Mouse (Mus musculus) CH12.LX (cell line): ENCODE data around the gene Arhgef2. TPM values are rescaled to one million over a fixed set of nuclear protein-coding genes. Genes with fewer than 3 reads are reported as not detected.

Source experiments
- DNase-seq: peaks from one replicate; pipeline ENCODE4 v3.0.0-alpha.2; 2013; ENCODE audit errors: extremely low read depth
- H3K27ac ChIP-seq: 2 replicates; pipeline ENCODE4 v1.5.1; 2012; ENCODE audit warnings: low read depth, mild to moderate bottlenecking, control low read depth, moderate library complexity; ENCODE audit not compliant: insufficient read depth
- H3K27me3 ChIP-seq: replicated peaks from 2 replicates; pipeline ENCODE3; 2012; ENCODE audit warnings: inconsistent platforms
- H3K36me3 ChIP-seq, 2 experiments: replicated peaks in 1 of 2; 2 replicates each; pipeline versions ENCODE3 to v1.6.1; 2012; ENCODE audit warnings: inconsistent platforms in 1 of 2, low read length in 1 of 2, mild to moderate bottlenecking in 1 of 2, mixed read lengths in 1 of 2, moderate library complexity in 1 of 2; ENCODE audit not compliant: control insufficient read depth in 1 of 2, insufficient read depth in 1 of 2
- H3K4me1 ChIP-seq, 2 experiments: 2 replicates each; pipeline ENCODE4 v1.6.1; 2012; ENCODE audit warnings: inconsistent platforms in 1 of 2, moderate library complexity in 1 of 2; ENCODE audit not compliant: insufficient read depth in 2 of 2, control insufficient read depth in 1 of 2
- H3K4me2 ChIP-seq: 2 replicates; pipeline ENCODE4 v1.6.1; 2012; ENCODE audit warnings: low read depth, mild to moderate bottlenecking, control low read depth; ENCODE audit not compliant: poor library complexity, insufficient read depth, severe bottlenecking
- H3K4me3 ChIP-seq, 3 experiments: fragments of 150-350 bp in 1 of 3; sonication (generic) in 1 of 3; replicated peaks in 1 of 3; 2 replicates each; pipeline versions ENCODE3 to v1.5.1; 2011 to 2012; ENCODE audit warnings: low read depth in 2 of 3, low read length in 2 of 3, mild to moderate bottlenecking in 2 of 3, moderate library complexity in 2 of 3, control low read depth in 1 of 3, improper control_type of control experiment in 1 of 3, inconsistent platforms in 1 of 3, mixed read lengths in 1 of 3; ENCODE audit not compliant: poor library complexity in 1 of 3
- H3K79me2 ChIP-seq: replicated peaks from 2 replicates; pipeline ENCODE4 v1.6.1; 2012; ENCODE audit warnings: mild to moderate bottlenecking, moderate library complexity; ENCODE audit not compliant: control insufficient read depth, poor library complexity, insufficient read depth, severe bottlenecking; ENCODE audit errors: extremely low read depth
- H3K9ac ChIP-seq: 2 replicates; pipeline ENCODE4 v1.6.1; 2012; ENCODE audit warnings: low read depth, mild to moderate bottlenecking, control low read depth, moderate library complexity; ENCODE audit not compliant: insufficient read depth
- H3K9me3 ChIP-seq: replicated peaks from 2 replicates; pipeline ENCODE3; 2012; ENCODE audit warnings: low read length, inconsistent platforms, mixed read lengths
- BHLHE40 ChIP-seq: IDR thresholded peaks from 2 replicates; pipeline ENCODE4 v1.6.1; 2011; ENCODE audit warnings: mild to moderate bottlenecking, low read depth, low read length, improper control_type of control experiment
- CHD1 ChIP-seq: IDR thresholded peaks from 2 replicates; pipeline ENCODE4 v1.6.1; 2012; ENCODE audit warnings: low read depth, low read length, improper control_type of control experiment, inconsistent platforms
- CHD2 ChIP-seq: IDR thresholded peaks from 2 replicates; pipeline ENCODE4 v1.6.1; 2011; ENCODE audit warnings: low read length, improper control_type of control experiment
- CTCF ChIP-seq, 2 experiments: IDR thresholded peaks in 1 of 2; conservative IDR thresholded peaks in 1 of 2; 2 replicates each; pipeline ENCODE4 v1.5.1; 2011 to 2012; ENCODE audit warnings: low read depth in 2 of 2, low read length in 2 of 2, improper control_type of control experiment in 1 of 2, inconsistent platforms in 1 of 2, mild to moderate bottlenecking in 1 of 2, moderate library complexity in 1 of 2
- EP300 ChIP-seq: IDR thresholded peaks from 2 replicates; pipeline ENCODE4 v1.6.1; 2011; ENCODE audit warnings: low read length, improper control_type of control experiment
- ETS1 ChIP-seq: conservative IDR thresholded peaks from 2 replicates; pipeline ENCODE4 v1.6.1; 2012; ENCODE audit warnings: low read depth, mild to moderate bottlenecking, inconsistent platforms, low read length, improper control_type of control experiment, moderate library complexity
- JUN ChIP-seq: IDR thresholded peaks from 2 replicates; pipeline ENCODE4 v1.6.1; 2011; ENCODE audit warnings: low read depth, mild to moderate bottlenecking, low read length, improper control_type of control experiment, moderate library complexity; ENCODE audit not compliant: insufficient read depth
- JUND ChIP-seq: conservative IDR thresholded peaks from 2 replicates; pipeline ENCODE4 v1.6.1; 2011; ENCODE audit warnings: low read depth, low read length, improper control_type of control experiment
- KAT2A ChIP-seq: IDR thresholded peaks from 2 replicates; pipeline ENCODE4 v1.6.1; 2012; ENCODE audit warnings: low read length, improper control_type of control experiment, inconsistent platforms; ENCODE audit not compliant: insufficient replicate concordance
- MAX ChIP-seq: IDR thresholded peaks from 2 replicates; pipeline ENCODE4 v1.6.1; 2011; ENCODE audit warnings: low read length, improper control_type of control experiment
- MAZ ChIP-seq: IDR thresholded peaks from 2 replicates; pipeline ENCODE4 v1.6.1; 2012; ENCODE audit warnings: low read depth, mild to moderate bottlenecking, inconsistent platforms, low read length, improper control_type of control experiment, moderate library complexity
- MEF2A ChIP-seq: IDR thresholded peaks from 2 replicates; pipeline ENCODE4 v1.6.1; 2014; ENCODE audit warnings: low read depth, mild to moderate bottlenecking, inconsistent platforms, low read length, improper control_type of control experiment, borderline replicate concordance
- NELFE ChIP-seq: IDR thresholded peaks from 2 replicates; pipeline ENCODE4 v1.6.1; 2011; ENCODE audit warnings: low read depth, low read length, improper control_type of control experiment
- PAX5 ChIP-seq: IDR thresholded peaks from 2 replicates; pipeline ENCODE4 v1.6.1; 2012; ENCODE audit warnings: low read length, inconsistent platforms, mixed read lengths
- POLR2A ChIP-seq: IDR thresholded peaks from 2 replicates; pipeline ENCODE4 v1.6.1; 2011; ENCODE audit warnings: low read depth, mild to moderate bottlenecking, improper control_type of control experiment, low read length
- POLR2AphosphoS2 ChIP-seq: IDR thresholded peaks from 2 replicates; pipeline ENCODE4 v1.6.1; 2011; ENCODE audit warnings: low read depth, low read length, improper control_type of control experiment
- RCOR1 ChIP-seq: conservative IDR thresholded peaks from 2 replicates; pipeline ENCODE4 v1.6.1; 2012; ENCODE audit warnings: low read depth, mild to moderate bottlenecking, inconsistent platforms, low read length, improper control_type of control experiment
- SMC3 ChIP-seq: IDR thresholded peaks from 2 replicates; pipeline ENCODE4 v1.6.1; 2011; ENCODE audit warnings: low read depth, low read length, improper control_type of control experiment
- TCF12 ChIP-seq: IDR thresholded peaks from 2 replicates; pipeline ENCODE4 v1.6.1; 2014; ENCODE audit warnings: low read depth, mild to moderate bottlenecking, inconsistent platforms, low read length, improper control_type of control experiment
- USF2 ChIP-seq: conservative IDR thresholded peaks from 2 replicates; pipeline ENCODE4 v1.6.1; 2011; ENCODE audit warnings: low read depth, low read length, improper control_type of control experiment
- ZC3H11A ChIP-seq: IDR thresholded peaks from 2 replicates; pipeline ENCODE4 v1.6.1; 2012; ENCODE audit warnings: low read depth, mild to moderate bottlenecking, inconsistent platforms, low read length, improper control_type of control experiment
- ZMIZ1 ChIP-seq: IDR thresholded peaks from 2 replicates; pipeline ENCODE4 v1.6.1; 2012; ENCODE audit warnings: low read depth, mild to moderate bottlenecking, inconsistent platforms, low read length, improper control_type of control experiment
- dilution Hi-C: fragments of 300-500 bp; cut with MboI; formaldehyde crosslinking; loops from 2 replicates; pipeline ENCODE4 v1.14.3; 2020; ENCODE audit warnings: low sequenced_read_pairs; ENCODE audit not compliant: extremely low pct_unique_long_range_greater_than_20kb, extremely low pct_ligation_motif_present
- in situ Hi-C: fragments of 300-500 bp; cut with MboI; formaldehyde crosslinking; loops from 3 replicates; pipeline ENCODE4 v1.14.3; 2019; ENCODE audit warnings: low sequenced_read_pairs, low pct_ligation_motif_present, low pct_unique_long_range_greater_than_20kb, mixed read lengths
- polyA plus RNA-seq: library from polyadenylated mRNA; unstranded; fragments of >175 nt; gene quantifications from 2 replicates; pipeline ENCODE4 v1.2.1, GENCODE M21; 2012; ENCODE audit warnings: low read depth; ENCODE audit not compliant: insufficient read length
- total RNA-seq, 2 experiments: library from RNA; depleted of rRNA; stranded (reverse); fragments of 300-350 nt in 1 of 2; fragments of >200 nt in 1 of 2; gene quantifications; 2 replicates each; pipeline ENCODE4 v1.2.3; 2012 to 2014

Arhgef2 gene
- total and polyA plus RNA-seq, 3 experiments = 18.5 to 43.9 (median 43.1) TPM

DNA sequence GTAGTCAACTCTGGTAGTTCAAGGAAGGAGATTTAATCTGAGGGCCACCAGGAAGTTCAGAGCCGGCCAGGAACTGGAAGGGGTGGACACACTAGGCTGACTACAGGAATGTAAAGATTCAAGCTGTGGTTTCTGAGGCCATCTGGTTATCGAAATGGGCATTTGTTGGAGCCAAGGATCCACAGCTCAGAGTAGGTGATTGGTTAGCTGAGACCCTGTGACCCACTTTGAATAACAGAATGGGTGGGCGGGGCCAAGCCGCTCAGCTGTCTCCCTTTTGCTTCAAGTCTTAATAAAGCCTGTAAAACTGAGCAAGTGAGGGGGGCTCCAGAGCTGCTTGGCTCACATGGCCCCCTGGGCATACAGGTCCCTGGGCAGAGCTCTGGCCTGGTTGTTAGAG is 43.8 kb upstream of the Arhgef2 start:
- peaks cover 67 to 96% of the 10 kb centered on the region in 2 experiments for H3K36me3 ChIP-seq
- no peak overlapping the region for H3K9ac ChIP-seq
- H3K4me2 ChIP-seq = no peak overlapping the region
- dilution Hi-C loops (no loop called here), in situ Hi-C loops (no loop called here)
- H3K4me3 ChIP-seq = no peak overlapping the region
- no peaks in the 10 kb centered on the region for H3K79me2 ChIP-seq
- peaks cover 0 to 3% of the 10 kb centered on the region in 2 experiments; a peak in 1 of 4 replicates for H3K4me1 ChIP-seq
- no peak overlapping the region for H3K27ac ChIP-seq
- H3K27me3 ChIP-seq = no peaks in the 10 kb centered on the region
- no peaks in the 10 kb centered on the region for H3K9me3 ChIP-seq
- TF ChIP-seq RCOR1 = no peak
- no peak for DNase-seq

DNA sequence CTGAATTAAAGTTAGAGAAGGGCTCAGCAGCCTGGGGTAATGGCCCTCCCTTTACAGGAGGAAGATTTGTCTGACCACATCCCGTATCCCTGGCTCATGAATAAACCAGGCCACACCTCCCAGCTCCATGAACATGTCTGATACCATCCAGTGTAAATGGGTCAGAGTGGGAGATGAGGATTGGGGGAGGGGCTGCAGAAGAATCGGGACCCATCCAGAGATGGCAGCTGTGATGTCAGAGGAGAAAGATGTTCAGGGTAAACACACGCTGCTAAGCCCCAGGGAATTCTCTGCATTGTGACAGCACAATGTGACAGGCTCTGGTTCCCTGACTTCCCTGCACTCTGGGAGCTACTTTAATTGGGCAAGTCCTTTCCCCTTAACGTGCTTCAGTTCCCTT is 42.3 kb upstream of the Arhgef2 start:
- H3K27me3 ChIP-seq = no peaks in the 10 kb centered on the region
- H3K9ac ChIP-seq = no peak overlapping the region
- no peak overlapping the region for H3K27ac ChIP-seq
- DNase-seq = no peak
- no peak overlapping the region for H3K4me2 ChIP-seq
- peaks cover 75 to 97% of the 10 kb centered on the region in 2 experiments for H3K36me3 ChIP-seq
- H3K9me3 ChIP-seq = no peaks in the 10 kb centered on the region
- H3K79me2 ChIP-seq = no peaks in the 10 kb centered on the region
- no peak overlapping the region for H3K4me3 ChIP-seq
- in situ Hi-C loops = no loop called here
- H3K4me1 ChIP-seq = peaks cover 0 to 3% of the 10 kb centered on the region in 2 experiments; a peak in 1 of 4 replicates
- dilution Hi-C loops = no loop called here
- TF ChIP-seq ETS1 (no peak), USF2 (no peak), MAZ (no peak), ZMIZ1 (no peak), TCF12 (no peak), POLR2AphosphoS2 (no peak), MAX (no peak), CHD1 (no peak), NELFE (no peak)

DNA sequence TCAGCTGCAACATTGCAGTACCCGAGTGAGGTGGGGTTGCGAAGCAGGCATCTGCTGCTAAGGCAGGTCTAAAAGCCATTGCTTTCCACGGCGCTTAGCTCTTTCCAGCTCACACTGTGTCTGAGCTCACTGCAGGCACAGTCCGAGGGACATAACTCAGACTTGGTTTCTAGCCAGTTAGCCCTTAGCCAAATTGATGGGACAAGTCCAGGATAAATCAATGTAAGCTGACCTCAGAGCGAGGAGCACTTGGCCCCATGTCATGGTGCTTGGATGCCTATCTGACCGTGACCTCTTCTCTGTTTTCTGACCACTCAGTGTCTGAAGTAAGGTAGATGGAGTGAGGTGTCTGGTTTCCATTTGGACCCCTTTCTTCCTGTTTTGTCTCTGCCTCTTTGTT is 41.8 kb upstream of the Arhgef2 start:
- Histone ChIP-seq H3K79me2 (no peaks in the 10 kb centered on the region), H3K27ac (no peak overlapping the region), H3K9me3 (no peaks in the 10 kb centered on the region), H3K4me1 (peaks cover 0 to 3% of the 10 kb centered on the region in 2 experiments; a peak in 1 of 4 replicates), H3K27me3 (no peaks in the 10 kb centered on the region), H3K9ac (no peak overlapping the region), H3K4me2 (no peak overlapping the region), H3K4me3 (no peak overlapping the region), H3K36me3 (peaks cover 80 to 98% of the 10 kb centered on the region in 2 experiments)
- in situ Hi-C loops = no loop called here
- DNase-seq = no peak
- dilution Hi-C loops = no loop called here
- TF ChIP-seq EP300 = no peak
- no peak for TF ChIP-seq CHD2
- no peak for TF ChIP-seq ETS1
- TF ChIP-seq RCOR1 = no peak
- TF ChIP-seq PAX5 = no peak
- TF ChIP-seq JUN = no peak
- TF ChIP-seq ZC3H11A = no peak
- no peak for TF ChIP-seq MAZ
- TF ChIP-seq CTCF (conservative IDR thresholded peaks at IDR 0.05 in 1 of 2, IDR thresholded peaks at IDR 0.05 in 1 of 2; ENCODE audit: low read depth in 2 of 2, low read length in 2 of 2) = no peak
- TF ChIP-seq SMC3 = no peak
- TF ChIP-seq POLR2A = no peak
- TF ChIP-seq BHLHE40 = no peak
- no peak for TF ChIP-seq KAT2A
- no peak for TF ChIP-seq TCF12
- no peak for TF ChIP-seq MEF2A
- no peak for TF ChIP-seq MAX
- no peak for TF ChIP-seq JUND
